Mouse (Mus musculus): ENCODE data around the gene Alg1.
"Not testable (repeated sequence)": the region's sequence is repeated elsewhere in the genome, so short reads cannot be mapped to it uniquely, and the experiment has no call there.

DNA sequence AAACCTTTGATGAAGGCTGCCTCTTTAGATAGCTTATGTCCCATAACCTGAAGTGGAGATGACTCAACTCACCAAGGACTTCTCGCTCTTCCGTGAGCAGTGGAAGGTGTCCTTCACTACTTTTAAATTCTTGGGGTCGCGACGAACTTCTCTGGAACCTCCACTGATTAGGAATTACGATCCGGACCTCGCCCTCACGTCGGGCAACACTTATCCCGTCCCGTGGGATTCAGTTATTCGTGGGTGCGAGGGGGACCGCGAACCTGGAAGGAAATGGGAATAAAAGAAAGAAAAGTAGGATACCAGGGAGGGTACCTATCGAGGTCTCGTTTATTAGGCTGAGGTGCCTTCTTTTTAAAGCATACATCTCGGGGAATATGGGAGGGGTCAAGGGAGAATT, 5.9 kb upstream of the Alg1 start:
- TF ChIP-seq CTCF, POLR2A (IDR thresholded peaks at IDR 0.05; ENCODE audit: insufficient read depth, low read depth, low read length): not testable (repeated sequence)
